Mouse (Mus musculus): ENCODE measurements around the gene Spats2.
"Not testable (repeated sequence)": the region's sequence is repeated elsewhere in the genome, so short reads cannot be mapped to it uniquely, and the experiment has no call there.

The Spats2 gene

GRCm38 (mm10) chr15:99125711-99126080, at the start of gene Spats2:
TSS of gene Spats2 (plus strand) at chr15:99125916.
- DNase-seq = no peak

DNA sequence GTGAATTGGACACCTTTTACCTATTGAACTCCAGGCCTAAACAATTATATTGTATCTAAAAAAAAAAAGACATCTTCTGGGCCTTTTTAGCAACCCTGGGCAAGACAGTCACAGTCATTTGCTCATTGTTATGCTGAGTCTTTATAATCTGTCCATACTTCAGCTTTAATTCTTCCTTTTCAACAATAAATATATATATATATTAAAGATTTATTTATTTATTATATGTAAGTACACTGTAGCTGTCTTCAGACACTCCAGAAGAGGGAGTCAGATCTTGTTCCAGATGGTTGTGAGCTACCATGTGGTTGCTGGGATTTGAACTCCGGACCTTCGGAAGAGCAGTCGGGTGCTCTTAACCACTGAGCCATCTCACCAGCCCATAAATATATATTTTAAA, 49.7 kb upstream of the Spats2 start:
- DNase-seq = not testable (repeated sequence)

- DNase-seq = no peak
Observed at GRCm38 (mm10) chr15:99078181-99078910, 47.4 kb upstream of the Spats2 start.

DNA sequence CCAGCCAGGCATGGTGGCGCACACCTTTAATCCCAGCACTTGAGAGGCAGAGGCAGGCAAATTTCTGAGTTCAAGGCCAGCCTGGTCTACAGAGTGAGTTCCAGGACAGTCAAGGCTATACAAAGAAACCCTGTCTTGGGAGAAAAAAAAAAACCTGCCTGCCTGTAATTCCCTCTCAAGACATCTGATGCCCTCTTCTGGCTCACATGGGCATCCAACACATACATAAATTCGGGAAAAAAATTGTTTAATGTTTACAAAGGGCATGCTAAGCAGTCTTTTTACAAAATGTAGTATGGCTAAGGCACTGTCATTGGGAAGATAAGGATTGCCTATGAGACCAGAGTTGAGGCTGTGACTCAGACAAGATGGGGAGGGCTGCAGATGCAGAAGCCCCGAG, 45.9 kb upstream of the Spats2 start:
- no peak for DNase-seq

GRCm38 (mm10) chr15:99082322-99082721, 43.4 kb upstream of the Spats2 start:
- DNase-seq = no peak

DNA sequence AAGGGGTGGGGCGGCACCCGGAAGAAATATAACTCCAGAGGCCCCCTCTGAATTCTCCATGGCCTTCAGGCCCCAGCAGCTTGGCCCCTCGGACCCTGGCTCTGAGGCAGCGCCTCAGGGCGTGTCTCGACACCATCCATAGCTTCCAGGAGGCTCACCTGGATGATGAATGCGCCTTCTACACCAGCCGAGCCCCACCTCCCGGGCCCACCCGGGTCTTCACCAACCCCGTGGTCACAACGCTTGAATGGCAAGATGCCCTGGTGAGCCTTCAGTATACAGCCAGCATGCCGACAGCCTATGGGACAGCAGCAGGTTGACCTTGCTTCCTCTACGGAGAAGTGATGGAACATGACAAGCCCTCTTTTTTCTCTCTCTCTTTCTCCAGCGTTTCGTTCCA, 42.9 kb upstream of the Spats2 start:
- no peak for DNase-seq

- no peak for DNase-seq
Observed at GRCm38 (mm10) chr15:99083258-99083657, 42.5 kb upstream of the Spats2 start.

DNA sequence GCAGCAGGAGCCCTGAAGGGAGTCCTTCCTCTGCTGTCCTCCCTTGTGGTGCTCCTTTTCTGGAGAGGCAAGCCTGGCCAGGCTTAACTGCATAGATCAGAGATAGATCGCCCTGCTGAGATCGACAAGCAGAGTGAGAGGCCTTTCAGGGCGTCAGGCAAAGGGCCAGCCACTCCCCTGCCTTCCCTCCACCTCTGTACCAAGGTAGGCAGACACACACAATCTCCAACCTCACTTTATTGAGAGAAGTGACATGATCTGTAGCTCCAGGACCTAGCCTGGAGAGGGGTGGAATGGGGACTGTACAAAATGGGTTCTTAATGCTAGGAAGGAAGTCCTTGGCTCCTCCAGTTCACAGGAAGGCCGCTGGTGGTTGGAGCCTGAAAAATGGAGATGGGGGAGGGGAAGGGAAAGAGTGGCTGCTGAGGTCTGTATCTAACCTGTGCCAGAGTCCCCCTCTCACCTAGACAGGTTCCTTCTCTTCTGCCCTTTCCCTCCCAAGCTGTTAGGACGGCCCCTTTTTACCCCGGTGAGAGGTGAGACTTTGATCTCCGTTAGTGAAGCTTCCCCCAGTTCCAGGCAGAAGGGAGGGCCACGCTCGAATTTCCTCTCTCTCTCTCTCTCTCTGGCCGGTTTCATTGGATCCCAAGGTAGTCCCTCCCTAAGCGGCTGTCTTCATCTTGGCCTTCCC, 41.7 kb upstream of the Spats2 start:
- no peak for DNase-seq

GRCm38 (mm10) chr15:99084618-99085017, 41.1 kb upstream of the Spats2 start:
- no peak for DNase-seq

- DNase-seq = no peak
Observed at GRCm38 (mm10) chr15:99085997-99086396, 39.7 kb upstream of the Spats2 start.

- DNase-seq = no peak
Observed at GRCm38 (mm10) chr15:99087253-99088075, 38.3 kb upstream of the Spats2 start, which contains the start of gene C1ql4. TSS of gene C1ql4 (minus strand) at chr15:99087817.

DNA sequence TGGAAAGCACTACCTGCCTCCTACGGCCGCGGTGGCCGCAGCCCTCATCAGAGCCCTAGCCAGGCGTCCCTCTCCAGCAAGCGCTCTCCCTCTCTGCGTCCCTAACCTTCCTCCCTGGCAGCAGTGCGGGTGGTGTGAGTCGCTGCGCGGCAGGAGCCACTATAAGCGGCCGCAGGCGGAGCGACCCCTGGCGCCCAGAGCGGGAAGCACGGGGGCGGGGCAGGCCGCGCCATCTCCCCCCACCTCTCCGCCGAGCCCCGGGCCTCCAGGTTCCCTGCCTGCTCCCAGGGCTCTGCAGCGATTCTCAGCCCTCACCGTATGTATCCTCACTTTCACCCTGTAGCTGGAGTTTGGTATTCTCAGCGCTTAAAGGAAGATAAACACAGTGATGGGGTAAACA, 37.4 kb upstream of the Spats2 start:
- peak; percentile 52 for DNase-seq

GRCm38 (mm10) chr15:99089069-99089468, 36.6 kb upstream of the Spats2 start:
- no peak for DNase-seq

GRCm38 (mm10) chr15:99092870-99093269, 32.8 kb upstream of the Spats2 start, which contains the start of gene Dnajc22:
TSS of gene Dnajc22 (plus strand) at chr15:99093170.
- no peak for DNase-seq

DNA sequence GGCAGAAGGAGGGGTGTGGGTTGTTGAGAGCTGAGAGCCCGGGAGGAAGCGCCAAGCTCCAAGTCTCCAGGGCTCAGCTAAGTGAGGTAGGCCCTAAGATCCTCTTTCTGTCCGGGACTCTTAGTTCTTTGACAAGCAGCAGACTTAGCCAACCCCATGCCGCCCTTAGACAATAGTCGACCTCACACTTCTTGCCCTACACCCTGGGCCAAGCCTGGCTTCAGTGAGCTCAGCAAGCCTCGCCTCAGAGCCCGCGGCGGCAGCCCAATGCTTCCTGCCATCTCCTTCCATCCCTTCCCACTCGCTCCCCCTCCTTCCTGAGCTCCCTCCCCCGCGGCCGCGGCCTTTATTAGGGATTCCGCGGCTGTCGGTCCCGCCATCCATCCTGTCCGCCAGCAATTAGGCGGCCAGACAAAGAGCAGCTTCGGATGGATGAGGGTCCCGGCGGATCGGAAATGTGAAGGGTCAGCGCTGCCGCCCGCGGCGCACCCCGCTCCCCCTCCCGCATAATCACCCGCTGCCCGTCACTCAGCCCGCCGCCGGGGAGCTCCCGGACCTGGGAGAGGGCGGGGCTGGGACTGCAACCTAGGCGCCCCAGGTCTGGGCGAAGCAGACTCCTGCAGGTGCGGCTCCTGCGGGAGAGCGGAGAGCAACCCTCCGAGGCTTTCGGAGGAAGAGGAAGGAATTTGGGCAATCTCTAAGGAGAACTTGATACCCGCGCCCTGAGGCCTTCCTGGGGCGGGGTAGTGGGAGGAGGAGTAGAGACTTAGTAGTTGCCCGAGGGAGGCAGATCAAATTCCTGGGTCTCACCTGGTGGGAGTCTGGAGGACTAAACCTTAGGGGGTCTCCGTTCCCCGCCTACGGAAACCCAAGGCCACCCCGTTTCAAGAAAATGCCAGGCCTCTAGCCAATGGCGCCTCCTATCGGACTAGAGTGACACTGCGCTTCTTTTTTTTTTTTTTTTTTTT, 32.1 kb upstream of the Spats2 start:
- DNase-seq = peak; percentile 36

DNA sequence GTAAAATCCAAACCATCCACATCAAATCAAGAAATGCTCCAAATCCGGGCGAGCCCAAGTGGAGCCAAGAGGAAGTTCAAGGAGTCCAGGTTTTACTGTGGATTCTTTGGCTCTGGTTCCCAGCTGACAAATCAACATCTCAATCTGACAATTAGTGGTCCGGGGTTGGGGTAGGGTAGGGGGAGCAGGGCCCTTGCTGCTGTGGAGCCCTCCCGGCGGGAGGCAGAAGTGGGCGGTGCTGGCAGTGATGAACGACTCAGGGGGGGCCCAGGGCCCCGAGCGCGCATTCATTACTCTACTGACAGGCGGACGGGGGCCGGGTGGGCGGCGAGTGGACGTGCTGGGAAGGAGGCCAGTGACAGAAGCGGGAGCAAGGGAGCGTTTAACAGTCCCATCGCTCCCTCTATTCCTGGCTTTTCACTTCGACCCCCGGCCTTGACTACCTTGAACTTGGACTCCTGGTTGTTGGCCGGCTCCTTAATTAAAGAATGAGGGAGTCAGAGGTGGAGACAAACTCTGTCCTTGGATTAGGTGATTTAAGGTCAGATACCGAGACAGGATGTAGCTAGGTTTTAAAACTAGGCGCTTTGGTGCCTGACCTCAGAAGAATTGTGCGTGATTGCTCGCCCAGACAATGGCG, 31.0 kb upstream of the Spats2 start:
- no peak for DNase-seq

- DNase-seq = no peak
Observed at GRCm38 (mm10) chr15:99095356-99095755, 30.4 kb upstream of the Spats2 start.

- no peak for DNase-seq
Observed at GRCm38 (mm10) chr15:99096061-99096793, 29.5 kb upstream of the Spats2 start.

DNA sequence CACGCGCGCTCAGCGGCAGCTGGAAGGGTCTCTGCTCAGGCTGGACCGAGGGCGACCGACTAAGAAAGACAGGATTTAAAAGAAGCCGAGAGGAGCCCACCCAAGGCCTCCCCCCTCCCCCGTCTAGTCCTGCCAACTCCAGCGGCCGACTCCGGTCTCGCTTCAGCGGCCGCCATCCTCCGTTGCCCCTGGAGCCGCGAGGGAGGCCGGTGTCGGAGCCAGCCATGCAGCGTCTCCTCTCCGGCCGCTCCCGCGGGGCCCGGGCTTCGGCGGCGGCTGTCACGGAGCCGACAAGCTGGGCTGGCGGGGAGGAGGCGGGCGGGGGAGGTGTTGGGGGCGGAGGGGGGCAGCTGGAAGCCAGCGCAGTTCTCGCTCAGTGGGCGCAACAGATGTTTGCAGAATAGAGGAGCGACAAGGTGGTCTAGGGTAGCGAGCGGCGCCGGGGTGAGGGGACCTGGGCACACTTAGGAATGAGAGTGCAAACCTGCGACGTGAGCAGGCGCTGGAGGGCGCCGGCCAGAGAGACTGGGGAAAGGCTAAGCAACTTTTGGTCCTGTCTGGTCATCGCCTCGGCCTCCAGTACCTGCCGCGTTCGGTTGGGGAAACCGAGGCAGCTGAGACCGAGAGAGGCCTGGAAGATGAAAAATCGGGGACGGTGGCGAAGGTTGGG, 28.8 kb upstream of the Spats2 start:
- DNase-seq = no peak

DNA sequence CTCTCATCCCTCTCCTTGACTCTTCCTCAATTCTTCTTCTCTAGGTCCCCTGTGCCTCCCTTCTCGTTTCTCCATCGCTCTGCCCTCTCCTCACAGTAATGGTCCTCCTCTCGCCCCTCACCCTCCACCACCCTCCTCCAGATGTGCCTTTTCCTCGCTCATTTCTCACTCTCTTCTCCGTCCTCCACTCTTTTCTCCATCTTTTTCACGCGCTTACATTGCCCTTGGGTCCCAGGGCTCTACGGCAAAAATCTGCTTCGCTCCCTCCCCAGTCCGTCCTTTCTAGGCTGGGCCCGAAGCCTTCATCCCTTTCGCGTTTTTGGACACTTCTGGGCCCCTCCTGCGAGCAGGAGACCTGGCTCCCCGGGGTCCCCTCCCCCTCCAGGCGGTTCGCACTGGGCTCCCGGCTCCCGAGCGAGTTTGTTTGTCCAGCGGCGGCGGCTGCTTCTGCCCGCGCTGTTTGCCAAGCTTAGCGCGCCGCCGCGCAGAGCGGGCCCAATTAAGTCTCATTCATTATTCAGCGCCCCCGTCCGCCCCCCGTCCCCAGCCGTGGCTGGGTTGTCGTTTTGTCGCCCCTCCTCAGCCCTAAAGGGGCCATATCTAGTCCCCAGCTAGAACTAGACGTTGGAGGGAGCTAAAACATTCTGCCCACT, 27.8 kb upstream of the Spats2 start:
- DNase-seq = no peak

Data from cerebellum, adult 11-12 months (tissue).